Mouse (Mus musculus): Measurements from ENCODE around the gene Zfp58.
"Not testable (repeated sequence)": the region's sequence is repeated elsewhere in the genome, so short reads cannot be mapped to it uniquely, and the experiment has no call there.

The Zfp58 gene

GRCm38 (mm10) chr13:67500084-67500719, at the start of gene Zfp58:
Gene Zfp58, minus strand, starts transcription at chr13:67500555.
- DNase-seq (ENCODE audit: low spot score in 2 of 2): peak; percentile 88 to 93

- no peak for DNase-seq (ENCODE audit: low spot score in 2 of 2)
Observed at GRCm38 (mm10) chr13:67545941-67546340, 45.6 kb upstream of the Zfp58 start.

GRCm38 (mm10) chr13:67527049-67527730, 26.8 kb upstream of the Zfp58 start:
- DNase-seq (ENCODE audit: low spot score in 2 of 2): no peak

- peak; percentile 96 for DNase-seq (ENCODE audit: low spot score in 2 of 2)
Observed at GRCm38 (mm10) chr13:67525753-67526410, 25.5 kb upstream of the Zfp58 start, which contains the start of the genes Gm26965 and Zfp87. Gene Gm26965, minus strand, starts transcription at chr13:67526151. Gene Zfp87, minus strand, starts transcription at chr13:67526177.

- DNase-seq (ENCODE audit: low spot score in 2 of 2): no peak
Observed at GRCm38 (mm10) chr13:67500908-67501307, 553 bp upstream of the Zfp58 start.

- DNase-seq (ENCODE audit: low spot score in 2 of 2): no peak
Observed at GRCm38 (mm10) chr13:67495631-67496030, 4.7 kb downstream of the Zfp58 start.

- DNase-seq (ENCODE audit: low spot score in 2 of 2): peak; percentile 21 to 29
Observed at GRCm38 (mm10) chr13:67484424-67484811, 15.9 kb downstream of the Zfp58 start.

- DNase-seq (ENCODE audit: low spot score in 2 of 2): peak; percentile 89 to 94
Observed at GRCm38 (mm10) chr13:67483625-67484423, 16.5 kb downstream of the Zfp58 start, which contains the start of gene Zfp874b. Gene Zfp874b, minus strand, starts transcription at chr13:67484258.

- DNase-seq (ENCODE audit: low spot score in 2 of 2): no peak
Observed at GRCm38 (mm10) chr13:67481528-67481927, 18.8 kb downstream of the Zfp58 start.

- no peak for DNase-seq (ENCODE audit: low spot score in 2 of 2)
Observed at GRCm38 (mm10) chr13:67469274-67469673, 31.1 kb downstream of the Zfp58 start.

- not testable (repeated sequence) for DNase-seq (ENCODE audit: low spot score in 2 of 2)
Observed at GRCm38 (mm10) chr13:67463506-67464185, 36.7 kb downstream of the Zfp58 start.

- peak in 1 of 2 experiments; percentile 19 for DNase-seq (ENCODE audit: low spot score in 2 of 2)
Observed at GRCm38 (mm10) chr13:67452021-67452309, 48.4 kb downstream of the Zfp58 start.

- DNase-seq (ENCODE audit: low spot score in 2 of 2): peak; percentile 92 to 95
Observed at GRCm38 (mm10) chr13:67451172-67452020, 49.0 kb downstream of the Zfp58 start, which contains the start of gene Zfp874a. Gene Zfp874a, minus strand, starts transcription at chr13:67451624.

Data from right cerebral cortex, postnatal 10 days (tissue).